Mouse (Mus musculus) limb, embryonic 13.5 days (tissue): ENCODE results near the gene Cib4. TPM values are rescaled to one million over a fixed set of nuclear protein-coding genes. Genes with fewer than 3 reads are reported as not detected.

Experiments
- ATAC-seq: fragments of 200-750 bp; cut with Nextera tagmentation; 2 replicates; pipeline ENCODE4 v1.8.0; 2017; ENCODE audit warnings: low read depth, moderate number of reproducible peaks, moderate TSS enrichment; ENCODE audit not compliant: low FRiP score
- H3K27ac ChIP-seq: fragments of 300-500 bp; sonication (generic); 2 replicates; pipeline ENCODE4 v1.5.1; 2015; ENCODE audit warnings: inconsistent platforms, mild to moderate bottlenecking, moderate library complexity
- H3K27me3 ChIP-seq: fragments of 300-500 bp; sonication (generic); 2 replicates; pipeline ENCODE4 v1.6.1; 2015; ENCODE audit warnings: mild to moderate bottlenecking, inconsistent platforms
- H3K36me3 ChIP-seq: fragments of 300-500 bp; sonication (generic); 2 replicates; pipeline ENCODE4 v1.6.1; 2015; ENCODE audit warnings: inconsistent platforms, mild to moderate bottlenecking, moderate library complexity
- H3K4me1 ChIP-seq: fragments of 300-500 bp; sonication (generic); 2 replicates; pipeline ENCODE4 v1.6.1; 2015; ENCODE audit warnings: inconsistent platforms
- H3K4me2 ChIP-seq: fragments of 300-500 bp; sonication (generic); replicated peaks from 2 replicates; pipeline ENCODE4 v1.6.1; 2015; ENCODE audit warnings: inconsistent platforms, mild to moderate bottlenecking, moderate library complexity
- H3K4me3 ChIP-seq: fragments of 300-500 bp; sonication (generic); 2 replicates; pipeline ENCODE4 v1.5.1; 2015; ENCODE audit warnings: moderate library complexity, mild to moderate bottlenecking, inconsistent platforms
- H3K9ac ChIP-seq: fragments of 300-500 bp; sonication (generic); 2 replicates; pipeline ENCODE4 v1.6.1; 2015; ENCODE audit warnings: mild to moderate bottlenecking, inconsistent platforms
- H3K9me3 ChIP-seq: fragments of 300-500 bp; sonication (generic); 2 replicates; pipeline ENCODE4 v1.6.1; 2016; ENCODE audit warnings: inconsistent platforms
- WGBS: fragments of 180-500 bp; shearing (Covaris S2); methylation state at CpG from one replicate; pipeline ENCODE4 v1.1.7; 2015; 5-methylcytosine and 5-hydroxymethylcytosine counted together
- polyA plus RNA-seq: library from polyadenylated mRNA; unstranded; fragments of >200 nt; fragmentation: Nextera tagmentation; extraction: Ambion mirVana; gene quantifications from 2 replicates; pipeline ENCODE4 v1.2.1, GENCODE M21; 2015

Cib4 gene
- polyA plus RNA-seq, 1 experiment from 2014 or later: 0.25 TPM

GRCm38 (mm10) chr5:30587681-30588300 lies 42.2 kb upstream of the Cib4 start, which contains the start of gene Kcnk3:
Gene Kcnk3 (plus strand): TSS chr5:30588170.
- Histone ChIP-seq H3K4me3 (peak within 1 kb of the TSS; percentile 46), H3K27me3 (peaks cover 88% of the 10 kb centered on the region), H3K9me3 (no peaks in the 10 kb centered on the region), H3K4me1 (peaks cover 12% of the 10 kb centered on the region), H3K9ac (no peak within 1 kb of the TSS; the same call in 1 of the 2 replicates), H3K27ac (no peak within 1 kb of the TSS), H3K4me2 (peak within 1 kb of the TSS; percentile 96), H3K36me3 (no peaks in the 10 kb centered on the region)
- peak; percentile 55 for ATAC-seq
- WGBS: under 1% methylated on average over 21 of the region's 54 CpGs

GRCm38 (mm10) chr5:30587101-30587500 lies 41.5 kb upstream of the Cib4 start:
- H3K36me3 ChIP-seq: no peaks in the 10 kb centered on the region
- ATAC-seq: no peak
- no peak overlapping the region for H3K9ac ChIP-seq
- no peak overlapping the region for H3K4me2 ChIP-seq
- H3K27ac ChIP-seq: no peak overlapping the region
- H3K4me3 ChIP-seq: no peak overlapping the region
- H3K9me3 ChIP-seq: no peaks in the 10 kb centered on the region
- 24% methylated on average over 2 of the region's 2 CpGs for WGBS
- H3K27me3 ChIP-seq: peaks cover 82% of the 10 kb centered on the region
- peaks cover 12% of the 10 kb centered on the region for H3K4me1 ChIP-seq

- H3K9me3 ChIP-seq: no peaks in the 10 kb centered on the region
- no peak overlapping the region for H3K9ac ChIP-seq
- H3K36me3 ChIP-seq: no peaks in the 10 kb centered on the region
- no peak overlapping the region for H3K27ac ChIP-seq
- no peak for ATAC-seq
- no peak overlapping the region for H3K4me3 ChIP-seq
- H3K4me2 ChIP-seq: no peak overlapping the region
- WGBS: 72% methylated on average over 3 of the region's 3 CpGs
- peaks cover 79% of the 10 kb centered on the region for H3K27me3 ChIP-seq
- H3K4me1 ChIP-seq: peaks cover 12% of the 10 kb centered on the region
Observed at GRCm38 (mm10) chr5:30586616-30587015, 41.0 kb upstream of the Cib4 start.

- no peaks in the 10 kb centered on the region for H3K9me3 ChIP-seq
- no peak for ATAC-seq
Observed at GRCm38 (mm10) chr5:30582017-30582416, 36.4 kb upstream of the Cib4 start.

GRCm38 (mm10) chr5:30580725-30581124 lies 35.1 kb upstream of the Cib4 start:
- H3K9ac ChIP-seq: no peak overlapping the region
- H3K27me3 ChIP-seq: peaks cover 20% of the 10 kb centered on the region
- H3K27ac ChIP-seq: no peak overlapping the region
- ATAC-seq: no peak
- no peaks in the 10 kb centered on the region for H3K36me3 ChIP-seq
- H3K4me3 ChIP-seq: no peak overlapping the region
- H3K4me1 ChIP-seq: no peaks in the 10 kb centered on the region
- no peaks in the 10 kb centered on the region for H3K9me3 ChIP-seq
- H3K4me2 ChIP-seq: no peak overlapping the region
- 18% methylated on average over 6 of the region's 6 CpGs for WGBS

More at GRCm38 (mm10) chr5:30582017-30582416, 36.4 kb upstream of the Cib4 start:
- Histone ChIP-seq H3K27me3 (peaks cover 33% of the 10 kb centered on the region), H3K4me3 (no peak overlapping the region), H3K27ac (no peak overlapping the region), H3K4me1 (no peaks in the 10 kb centered on the region), H3K9ac (no peak overlapping the region), H3K4me2 (no peak overlapping the region), H3K36me3 (no peaks in the 10 kb centered on the region)
- WGBS: 81% methylated on average over 5 of the region's 5 CpGs

GRCm38 (mm10) chr5:30578445-30579080 lies 32.9 kb upstream of the Cib4 start:
- H3K9me3 ChIP-seq: no peaks in the 10 kb centered on the region
- H3K27ac ChIP-seq: no peak overlapping the region
- H3K36me3 ChIP-seq: no peaks in the 10 kb centered on the region
- H3K4me1 ChIP-seq: no peaks in the 10 kb centered on the region
- H3K4me3 ChIP-seq: no peak overlapping the region
- H3K4me2 ChIP-seq: no peak overlapping the region
- H3K9ac ChIP-seq: no peak overlapping the region
- WGBS: 70% methylated on average over 6 of the region's 6 CpGs
- no peak for ATAC-seq
- H3K27me3 ChIP-seq: peaks cover 1% of the 10 kb centered on the region; the same call in 1 of the 2 replicates

- no peak for ATAC-seq
- H3K36me3 ChIP-seq: no peaks in the 10 kb centered on the region
- H3K27me3 ChIP-seq: no peaks in the 10 kb centered on the region
- H3K4me2 ChIP-seq: no peak overlapping the region
- H3K27ac ChIP-seq: no peak overlapping the region
- 82% methylated on average over 12 of the region's 12 CpGs for WGBS
- no peak overlapping the region for H3K9ac ChIP-seq
- no peaks in the 10 kb centered on the region for H3K4me1 ChIP-seq
- no peak overlapping the region for H3K4me3 ChIP-seq
- no peaks in the 10 kb centered on the region for H3K9me3 ChIP-seq
Observed at GRCm38 (mm10) chr5:30577654-30578310, 32.1 kb upstream of the Cib4 start.

- Histone ChIP-seq H3K4me3 (no peak overlapping the region), H3K27ac (no peak overlapping the region), H3K4me2 (no peak overlapping the region), H3K27me3 (no peaks in the 10 kb centered on the region), H3K4me1 (no peaks in the 10 kb centered on the region), H3K36me3 (no peaks in the 10 kb centered on the region), H3K9ac (no peak overlapping the region), H3K9me3 (no peaks in the 10 kb centered on the region)
- 58% methylated on average over 9 of the region's 9 CpGs for WGBS
- no peak for ATAC-seq
Observed at GRCm38 (mm10) chr5:30577251-30577650, 31.6 kb upstream of the Cib4 start.

GRCm38 (mm10) chr5:30576233-30576632 lies 30.6 kb upstream of the Cib4 start:
- Histone ChIP-seq H3K36me3 (no peaks in the 10 kb centered on the region), H3K9ac (no peak overlapping the region), H3K4me1 (no peaks in the 10 kb centered on the region), H3K4me3 (no peak overlapping the region), H3K9me3 (no peaks in the 10 kb centered on the region), H3K4me2 (no peak overlapping the region), H3K27ac (no peak overlapping the region), H3K27me3 (no peaks in the 10 kb centered on the region)
- ATAC-seq: no peak
- 80% methylated on average over 7 of the region's 7 CpGs for WGBS

- Histone ChIP-seq H3K4me1 (no peaks in the 10 kb centered on the region), H3K9me3 (no peaks in the 10 kb centered on the region), H3K4me3 (no peak overlapping the region), H3K9ac (no peak overlapping the region), H3K36me3 (no peaks in the 10 kb centered on the region), H3K27me3 (no peaks in the 10 kb centered on the region), H3K4me2 (no peak overlapping the region), H3K27ac (no peak overlapping the region)
- 83% methylated on average over 8 of the region's 8 CpGs for WGBS
- no peak for ATAC-seq
Observed at GRCm38 (mm10) chr5:30574367-30574766, 28.7 kb upstream of the Cib4 start.

- H3K4me3 ChIP-seq: no peak overlapping the region
- 71% methylated on average over 5 of the region's 5 CpGs for WGBS
- no peak overlapping the region for H3K9ac ChIP-seq
- H3K4me2 ChIP-seq: no peak overlapping the region
- no peaks in the 10 kb centered on the region for H3K27me3 ChIP-seq
- H3K27ac ChIP-seq: no peak overlapping the region
- no peaks in the 10 kb centered on the region for H3K9me3 ChIP-seq
- no peaks in the 10 kb centered on the region for H3K36me3 ChIP-seq
- no peaks in the 10 kb centered on the region for H3K4me1 ChIP-seq
- ATAC-seq: no peak
Observed at GRCm38 (mm10) chr5:30571820-30572219, 26.2 kb upstream of the Cib4 start.

- no peaks in the 10 kb centered on the region for H3K9me3 ChIP-seq
- H3K36me3 ChIP-seq: no peaks in the 10 kb centered on the region
- ATAC-seq: no peak
- H3K27ac ChIP-seq: no peak overlapping the region
- no peak overlapping the region for H3K4me3 ChIP-seq
- H3K27me3 ChIP-seq: no peaks in the 10 kb centered on the region
- 81% methylated on average over 1 of the region's 1 CpGs for WGBS
- no peak overlapping the region for H3K9ac ChIP-seq
- H3K4me1 ChIP-seq: no peaks in the 10 kb centered on the region
- no peak overlapping the region for H3K4me2 ChIP-seq
Observed at GRCm38 (mm10) chr5:30568479-30568878, 22.8 kb upstream of the Cib4 start.
